Mouse (Mus musculus) lung, embryonic 14.5 days (tissue): ENCODE measurements around the gene Vwa7. TPM values are rescaled to one million over a fixed set of nuclear protein-coding genes. Genes with fewer than 3 reads are reported as not detected.

Experiments used
- ATAC-seq: fragments of 200-750 bp; cut with Nextera tagmentation; 2 replicates; pipeline ENCODE4 v1.8.0; 2017; ENCODE audit warnings: mild to moderate bottlenecking, moderate TSS enrichment, moderate library complexity; ENCODE audit not compliant: insufficient read depth
- DNase-seq: peaks from one replicate; pipeline ENCODE4 v3.0.0-alpha.2; 2015
- H3K27ac ChIP-seq: fragments of 300-500 bp; sonication (generic); 2 replicates; pipeline ENCODE4 v1.5.1; 2014; ENCODE audit warnings: low read depth, mild to moderate bottlenecking, moderate library complexity
- H3K27me3 ChIP-seq: fragments of 300-500 bp; sonication (generic); 2 replicates; pipeline ENCODE4 v1.6.1; 2014; ENCODE audit warnings: low read length, control low read depth; ENCODE audit not compliant: insufficient read depth
- H3K36me3 ChIP-seq: fragments of 300-500 bp; sonication (generic); 2 replicates; pipeline ENCODE4 v1.6.1; 2014; ENCODE audit warnings: control low read depth; ENCODE audit not compliant: insufficient read depth
- H3K4me1 ChIP-seq: fragments of 300-500 bp; sonication (generic); 2 replicates; pipeline ENCODE4 v1.6.1; 2014; ENCODE audit warnings: antibody characterized with exemption, control low read depth; ENCODE audit not compliant: insufficient read depth
- H3K4me2 ChIP-seq: fragments of 300-500 bp; sonication (generic); 2 replicates; pipeline ENCODE4 v1.6.1; 2014; ENCODE audit warnings: mild to moderate bottlenecking
- H3K4me3 ChIP-seq: fragments of 300-500 bp; sonication (generic); 2 replicates; pipeline ENCODE4 v1.5.1; 2014; ENCODE audit warnings: low read depth, low read length
- H3K9ac ChIP-seq: fragments of 300-500 bp; sonication (generic); 2 replicates; pipeline ENCODE4 v1.6.1; 2014
- H3K9me3 ChIP-seq: fragments of 300-500 bp; sonication (generic); 2 replicates; pipeline ENCODE4 v1.6.1; 2016; ENCODE audit warnings: low read depth, low read length, control low read depth
- CTCF ChIP-seq: IDR thresholded peaks from 2 replicates; pipeline ENCODE4 v1.5.1; 2016; ENCODE audit warnings: antibody characterized with exemption, low read depth
- WGBS: fragments of 180-500 bp; shearing (Covaris S2); extraction: QIAGEN DNeasy Blood & Tissue Kit; methylation state at CpG from one replicate; pipeline ENCODE4 v1.1.7; 2014; 5-methylcytosine and 5-hydroxymethylcytosine counted together
- polyA plus RNA-seq: library from polyadenylated mRNA; unstranded; fragments of >200 nt; fragmentation: Nextera tagmentation; extraction: Ambion mirVana; gene quantifications from 2 replicates; pipeline ENCODE4 v1.2.1, GENCODE M21; 2014

Vwa7 gene
- polyA plus RNA-seq, 1 experiment from 2014 or later: 0.47 TPM

GRCm38 (mm10) chr17:35049561-35050016 is 33.2 kb downstream of the Vwa7 start, which contains the start of gene Clic1:
Clic1 (plus strand) TSS chr17:35049966.
- peaks cover 29% of the 10 kb centered on the region for H3K4me1 ChIP-seq
- 1% methylated on average over 11 of the region's 11 CpGs for WGBS

GRCm38 (mm10) chr17:35050126-35050750 is 33.9 kb downstream of the Vwa7 start:
- H3K9ac ChIP-seq: peak overlapping the region; percentile 87
- peak overlapping the region; percentile 54 for H3K4me3 ChIP-seq
- H3K27ac ChIP-seq: peak overlapping the region; percentile 99
- DNase-seq (peak; percentile 84), ATAC-seq (peak; percentile 41)
- peaks cover 32% of the 10 kb centered on the region for H3K36me3 ChIP-seq
- peaks cover 29% of the 10 kb centered on the region for H3K4me1 ChIP-seq
- under 1% methylated on average over 27 of the region's 27 CpGs for WGBS
- H3K27me3 ChIP-seq: no peaks in the 10 kb centered on the region
- H3K9me3 ChIP-seq: no peaks in the 10 kb centered on the region
- peak overlapping the region; percentile 92 for H3K4me2 ChIP-seq
- no peak for TF ChIP-seq CTCF

More at GRCm38 (mm10) chr17:35049561-35050016, 33.2 kb downstream of the Vwa7 start, which contains the start of gene Clic1:
- TF ChIP-seq CTCF: peak; percentile 52
- ATAC-seq (peak; percentile 31), DNase-seq (peak; percentile 93)
- peak within 1 kb of the TSS; percentile 54 for H3K4me3 ChIP-seq
- peak within 1 kb of the TSS; percentile 99 for H3K27ac ChIP-seq
- peak within 1 kb of the TSS; percentile 87 for H3K9ac ChIP-seq
- H3K36me3 ChIP-seq: peaks cover 26% of the 10 kb centered on the region
- H3K9me3 ChIP-seq: no peaks in the 10 kb centered on the region
- no peaks in the 10 kb centered on the region for H3K27me3 ChIP-seq
- H3K4me2 ChIP-seq: peak within 1 kb of the TSS; percentile 92

GRCm38 (mm10) chr17:35051156-35052086 is 35.0 kb downstream of the Vwa7 start:
- peaks cover 44% of the 10 kb centered on the region for H3K36me3 ChIP-seq
- peak; percentile 54 for ATAC-seq

GRCm38 (mm10) chr17:35052271-35052798 is 36.0 kb downstream of the Vwa7 start:
- H3K36me3 ChIP-seq: peaks cover 52% of the 10 kb centered on the region
- ATAC-seq: no peak
- TF ChIP-seq CTCF: no peak
- 71% methylated on average over 12 of the region's 12 CpGs for WGBS
- no peak for DNase-seq
- no peaks in the 10 kb centered on the region for H3K27me3 ChIP-seq
- H3K4me2 ChIP-seq: peak overlapping the region; percentile 92
- H3K9ac ChIP-seq: peak overlapping the region; percentile 87
- peak overlapping the region; percentile 54 for H3K4me3 ChIP-seq
- H3K4me1 ChIP-seq: peaks cover 24% of the 10 kb centered on the region
- peak overlapping the region; percentile 99 for H3K27ac ChIP-seq
- no peaks in the 10 kb centered on the region for H3K9me3 ChIP-seq

More at GRCm38 (mm10) chr17:35051156-35052086, 35.0 kb downstream of the Vwa7 start:
- Histone ChIP-seq H3K4me1 (peaks cover 29% of the 10 kb centered on the region), H3K27me3 (no peaks in the 10 kb centered on the region), H3K27ac (peak overlapping the region; percentile 99), H3K4me2 (peak overlapping the region; percentile 92), H3K9me3 (no peaks in the 10 kb centered on the region), H3K9ac (peak overlapping the region; percentile 87), H3K4me3 (peak overlapping the region; percentile 54)
- TF ChIP-seq CTCF: no peak
- DNase-seq: peak; percentile 84
- WGBS: under 1% methylated on average over 21 of the region's 21 CpGs

- TF ChIP-seq CTCF: no peak
- WGBS: 89% methylated on average over 7 of the region's 7 CpGs
- H3K9ac ChIP-seq: no peak overlapping the region
- DNase-seq (no peak), ATAC-seq (no peak)
- no peaks in the 10 kb centered on the region for H3K9me3 ChIP-seq
- H3K27me3 ChIP-seq: no peaks in the 10 kb centered on the region
- no peak overlapping the region for H3K4me3 ChIP-seq
- no peak overlapping the region for H3K27ac ChIP-seq
- H3K4me2 ChIP-seq: no peak overlapping the region
- H3K36me3 ChIP-seq: peaks cover 75% of the 10 kb centered on the region
- peaks cover 15% of the 10 kb centered on the region for H3K4me1 ChIP-seq
These were observed 39.5 kb downstream of the Vwa7 start for GRCm38 (mm10) chr17:35055691-35056495.

GRCm38 (mm10) chr17:35057090-35057489 is 40.7 kb downstream of the Vwa7 start:
- peaks cover 13% of the 10 kb centered on the region for H3K4me1 ChIP-seq
- no peak for DNase-seq
- no peak overlapping the region for H3K27ac ChIP-seq
- H3K9me3 ChIP-seq: no peaks in the 10 kb centered on the region
- TF ChIP-seq CTCF: no peak
- H3K9ac ChIP-seq: no peak overlapping the region
- 66% methylated on average over 3 of the region's 3 CpGs for WGBS
- H3K27me3 ChIP-seq: no peaks in the 10 kb centered on the region
- ATAC-seq: no peak
- peaks cover 84% of the 10 kb centered on the region for H3K36me3 ChIP-seq
- H3K4me3 ChIP-seq: no peak overlapping the region
- H3K4me2 ChIP-seq: no peak overlapping the region
